Mouse (Mus musculus) left cerebral cortex, adult 11 months (tissue): ENCODE data around the gene Nrsn2.

Experiments used
- DNase-seq: peaks from one replicate; pipeline ENCODE4 v3.0.0; 2022; ENCODE audit warnings: low spot score

Nrsn2 gene

GRCm38 (mm10) chr2:152376345-152376741 is at the start of gene Nrsn2:
TSS of gene Nrsn2 (minus strand) at chr2:152376638.
- DNase-seq = no peak

DNA sequence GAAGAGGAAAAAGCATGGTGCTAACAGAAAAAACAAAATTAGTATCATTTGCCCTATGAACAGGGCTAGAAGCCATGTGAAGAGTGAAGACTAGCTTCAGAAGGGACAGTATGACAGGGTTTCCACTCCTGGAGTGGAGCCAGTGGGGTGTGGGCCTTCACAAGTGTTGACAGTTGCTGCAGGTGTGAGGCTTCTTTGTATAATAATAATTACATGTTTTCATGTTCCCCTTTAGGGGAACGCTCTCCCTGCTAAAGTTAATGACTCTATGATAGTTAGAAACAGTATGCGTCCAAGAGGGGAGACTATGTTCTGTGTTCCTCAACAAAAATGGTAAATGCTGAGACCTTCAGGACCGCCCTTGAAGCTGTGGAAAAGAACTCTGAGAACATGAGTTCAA is 39.3 kb upstream of the Nrsn2 start:
- no peak for DNase-seq

- no peak for DNase-seq
Measured at GRCm38 (mm10) chr2:152415287-152415686, 38.8 kb upstream of the Nrsn2 start, which contains the start of gene 6820408C15Rik. TSS of gene 6820408C15Rik (plus strand) at chr2:152415587.

GRCm38 (mm10) chr2:152414591-152415165 is 38.2 kb upstream of the Nrsn2 start, which contains the start of gene Zcchc3:
TSS of gene Zcchc3 (minus strand) at chr2:152415027.
- peak; percentile 81 for DNase-seq

DNA sequence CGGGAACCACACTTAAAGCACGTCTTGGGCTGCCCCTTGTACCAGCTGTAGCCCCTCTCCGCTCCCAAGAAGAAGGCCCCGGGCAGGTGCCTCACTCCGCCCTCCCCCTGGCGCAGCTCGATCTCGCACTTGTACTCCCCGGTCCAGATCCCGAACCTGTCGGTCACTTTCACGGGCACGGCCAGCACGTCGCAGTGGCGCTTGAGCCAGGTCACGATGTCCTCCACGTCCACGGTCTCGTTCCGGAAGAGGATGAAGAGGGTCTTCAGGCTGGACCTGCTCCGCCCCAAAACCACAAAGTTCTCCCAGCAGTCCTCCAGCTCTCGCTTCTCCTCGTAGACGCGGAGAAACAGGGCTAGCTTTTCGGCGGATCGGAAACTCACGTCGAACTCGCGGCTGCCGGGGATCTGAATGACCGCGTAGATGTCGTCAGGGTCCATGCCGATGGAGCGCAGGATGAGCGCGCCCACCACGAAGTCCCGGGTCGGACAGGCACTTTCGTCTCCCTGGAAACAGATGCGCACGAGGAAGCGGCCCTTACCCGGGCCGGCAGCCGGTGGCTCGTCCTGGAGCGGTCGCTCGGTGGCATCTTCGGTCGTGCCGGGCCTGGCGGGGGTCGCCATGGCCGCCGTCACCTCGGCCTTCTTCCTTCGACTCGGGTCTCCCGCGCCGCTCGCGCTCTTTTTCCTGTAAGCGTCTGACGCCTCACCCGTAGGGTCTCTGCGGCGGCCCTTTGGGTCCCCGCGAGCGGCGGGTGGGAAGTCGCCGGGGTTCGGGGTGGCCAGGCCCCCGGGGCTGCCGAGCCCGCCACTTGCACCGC is 37.5 kb upstream of the Nrsn2 start:
- no peak for DNase-seq

DNA sequence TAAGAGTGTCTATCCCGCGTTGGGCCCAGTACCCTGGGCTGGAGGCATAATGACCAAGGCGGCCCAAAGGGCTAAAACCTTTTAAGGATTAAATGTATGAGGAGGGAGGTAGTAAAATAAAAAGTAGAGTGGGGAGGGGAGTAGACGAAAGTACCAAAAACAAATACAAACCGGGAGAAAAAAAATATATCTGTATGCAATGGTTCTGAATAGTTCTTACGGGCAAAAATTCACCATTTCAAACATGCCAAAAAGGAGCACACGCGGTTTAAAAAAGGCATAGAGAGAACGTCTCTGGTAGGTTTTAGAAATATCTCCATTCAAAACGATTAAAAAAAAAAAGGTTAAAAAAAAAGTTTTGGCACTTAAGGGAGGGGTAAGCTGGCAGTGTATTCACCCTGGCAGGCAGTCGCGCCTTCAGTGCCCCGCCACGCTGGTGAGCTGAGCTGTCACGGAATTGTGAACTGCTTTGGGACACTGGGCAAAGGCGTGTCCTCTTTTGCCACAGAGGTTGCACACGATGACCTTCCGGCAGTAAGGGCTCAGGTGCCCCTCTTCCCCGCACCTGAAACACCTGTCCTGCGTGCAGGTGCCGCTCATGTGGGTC is 36.8 kb upstream of the Nrsn2 start:
- DNase-seq = no peak

- no peak for DNase-seq
Measured at GRCm38 (mm10) chr2:152412526-152413157, 36.2 kb upstream of the Nrsn2 start.

DNA sequence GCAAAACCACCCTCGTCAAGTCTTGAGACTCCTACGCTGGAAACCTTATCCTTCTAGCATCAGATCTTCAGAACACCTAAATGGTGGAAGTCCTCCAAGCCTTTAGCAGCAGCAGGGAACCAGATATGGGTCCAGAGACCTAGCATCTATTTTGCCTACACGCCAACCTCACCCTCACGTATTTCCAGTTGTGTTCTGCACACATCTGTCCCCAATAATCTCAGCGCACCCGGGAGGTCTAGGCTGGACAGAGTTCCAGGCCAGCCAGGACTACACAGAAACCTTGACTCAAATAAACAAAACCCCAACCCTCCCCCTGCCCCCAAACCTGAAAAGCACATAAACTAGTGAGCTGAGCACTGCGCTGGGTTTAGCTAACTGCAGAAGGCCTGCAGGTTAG is 35.0 kb upstream of the Nrsn2 start:
- DNase-seq = no peak

GRCm38 (mm10) chr2:152410971-152411371 is 34.5 kb upstream of the Nrsn2 start:
- no peak for DNase-seq

GRCm38 (mm10) chr2:152409781-152410180 is 33.3 kb upstream of the Nrsn2 start:
- no peak for DNase-seq

GRCm38 (mm10) chr2:152406126-152406525 is 29.7 kb upstream of the Nrsn2 start:
- peak; percentile 94 for DNase-seq

DNA sequence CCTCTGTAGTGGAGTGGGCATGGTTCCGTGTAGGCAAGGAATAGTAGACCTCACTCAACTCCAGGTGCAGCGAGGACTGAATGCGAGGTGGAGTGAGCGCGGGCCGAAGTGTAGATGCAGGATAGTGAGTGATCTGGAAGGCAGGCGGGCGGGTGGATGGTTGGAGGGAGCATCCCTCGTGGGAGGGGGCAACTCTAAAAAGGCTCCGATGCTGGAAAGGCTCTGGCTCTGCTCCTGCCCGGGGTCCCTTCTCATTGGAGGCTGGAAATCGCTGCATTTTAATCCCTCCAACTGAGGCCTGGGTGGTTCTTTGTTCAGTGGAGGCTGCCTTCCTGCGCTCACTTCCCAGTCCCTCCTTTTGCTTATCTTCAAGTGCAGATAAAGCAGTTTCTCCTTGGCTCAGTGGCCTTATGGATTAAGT is 22.7 kb upstream of the Nrsn2 start:
- no peak for DNase-seq

DNA sequence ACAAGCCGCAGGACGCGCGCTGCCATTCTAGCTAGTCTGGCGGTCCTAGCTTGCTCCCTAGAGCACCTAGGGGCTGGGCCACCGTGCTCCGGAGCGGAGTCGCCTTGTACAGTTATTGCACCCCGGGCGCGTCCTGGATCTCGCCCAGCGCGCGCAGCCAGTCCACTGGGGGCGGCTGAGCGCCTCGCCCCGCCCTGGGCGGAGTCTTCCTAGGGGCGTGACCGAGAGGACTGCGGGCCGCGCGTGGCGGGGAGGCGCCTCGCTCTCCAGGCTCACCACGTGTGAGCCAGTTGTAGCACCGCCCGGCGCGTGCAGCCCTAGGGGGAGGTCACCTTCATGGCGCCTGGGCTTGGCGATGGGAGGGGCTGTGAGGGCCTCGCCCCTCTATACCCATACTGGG is 22.3 kb upstream of the Nrsn2 start:
- DNase-seq = peak; percentile 90

GRCm38 (mm10) chr2:152397680-152398435 is 21.4 kb upstream of the Nrsn2 start, which contains the start of gene Sox12:
TSS of gene Sox12 (minus strand) at chr2:152398063.
- peak; percentile 92 for DNase-seq

DNA sequence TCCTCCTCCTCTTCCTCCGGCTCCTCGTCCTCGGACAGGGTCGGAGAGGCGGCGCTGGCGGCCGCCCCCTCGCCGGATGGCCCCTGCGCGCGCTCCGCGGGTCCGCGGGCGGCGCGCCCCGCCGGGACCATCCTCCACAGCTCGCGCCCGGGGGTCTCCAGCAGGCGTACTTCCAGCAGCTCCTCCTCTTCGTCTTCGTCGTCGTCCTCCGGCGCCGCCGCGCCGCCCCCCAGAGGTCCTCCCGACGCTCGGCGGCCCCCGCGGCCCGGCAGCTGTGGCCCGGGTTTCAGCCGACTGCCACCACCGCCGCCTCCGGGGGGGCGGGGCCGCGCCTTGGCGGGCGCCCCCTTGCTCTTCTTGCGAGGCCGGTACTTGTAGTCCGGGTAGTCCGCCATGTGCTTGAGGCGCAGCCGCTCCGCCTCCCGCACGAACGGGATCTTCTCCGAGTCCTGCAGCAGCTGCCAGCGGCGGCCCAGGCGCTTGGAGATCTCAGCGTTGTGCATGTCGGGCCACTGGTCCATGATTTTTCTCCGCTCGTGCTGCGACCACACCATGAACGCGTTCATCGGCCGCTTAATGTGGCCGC is 20.7 kb upstream of the Nrsn2 start:
- DNase-seq = peak; percentile 82

DNA sequence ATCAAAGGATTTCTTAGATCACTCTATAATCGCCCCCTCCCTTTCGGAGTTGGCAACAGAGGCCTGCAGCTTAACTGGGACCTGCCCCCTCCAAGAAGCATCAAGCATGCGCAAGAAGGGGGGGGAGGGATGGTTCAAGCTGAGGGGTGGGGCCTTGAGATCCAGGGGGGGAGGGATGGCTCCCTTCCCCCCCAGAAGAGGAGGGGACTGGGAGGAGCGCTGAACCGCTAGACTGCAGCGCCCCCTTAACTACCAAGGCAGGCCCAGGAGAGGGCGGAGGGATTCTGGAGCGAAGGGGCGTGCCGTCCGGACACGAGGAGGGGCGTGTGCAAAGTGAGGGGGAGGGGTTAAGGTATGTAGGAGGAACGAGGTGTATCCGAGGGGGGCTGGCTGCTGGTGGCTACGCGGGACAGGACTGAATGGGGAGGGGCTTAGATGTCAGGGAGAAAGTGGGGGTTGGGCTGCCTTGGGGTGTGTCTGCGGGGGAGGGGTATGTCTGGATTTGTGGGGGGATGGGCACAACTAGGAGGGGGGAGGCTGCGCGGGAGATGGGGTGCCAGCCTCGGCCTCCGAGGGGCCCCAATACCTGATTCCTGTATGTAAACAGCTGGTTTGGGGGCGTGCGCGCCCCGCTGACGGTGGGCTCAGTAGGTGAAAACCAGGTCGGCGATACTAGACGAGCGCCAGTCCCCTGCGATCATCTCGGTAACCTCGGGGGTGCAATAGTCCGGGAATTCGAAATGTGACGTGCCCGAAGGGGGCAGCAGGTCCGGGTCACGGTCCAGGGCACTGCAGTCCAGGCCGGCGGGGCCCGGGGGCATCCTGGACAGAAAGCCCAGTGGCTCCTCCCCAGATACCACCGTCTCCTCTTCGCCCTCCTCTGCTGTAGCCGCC is 19.9 kb upstream of the Nrsn2 start:
- DNase-seq = peak; percentile 89

DNA sequence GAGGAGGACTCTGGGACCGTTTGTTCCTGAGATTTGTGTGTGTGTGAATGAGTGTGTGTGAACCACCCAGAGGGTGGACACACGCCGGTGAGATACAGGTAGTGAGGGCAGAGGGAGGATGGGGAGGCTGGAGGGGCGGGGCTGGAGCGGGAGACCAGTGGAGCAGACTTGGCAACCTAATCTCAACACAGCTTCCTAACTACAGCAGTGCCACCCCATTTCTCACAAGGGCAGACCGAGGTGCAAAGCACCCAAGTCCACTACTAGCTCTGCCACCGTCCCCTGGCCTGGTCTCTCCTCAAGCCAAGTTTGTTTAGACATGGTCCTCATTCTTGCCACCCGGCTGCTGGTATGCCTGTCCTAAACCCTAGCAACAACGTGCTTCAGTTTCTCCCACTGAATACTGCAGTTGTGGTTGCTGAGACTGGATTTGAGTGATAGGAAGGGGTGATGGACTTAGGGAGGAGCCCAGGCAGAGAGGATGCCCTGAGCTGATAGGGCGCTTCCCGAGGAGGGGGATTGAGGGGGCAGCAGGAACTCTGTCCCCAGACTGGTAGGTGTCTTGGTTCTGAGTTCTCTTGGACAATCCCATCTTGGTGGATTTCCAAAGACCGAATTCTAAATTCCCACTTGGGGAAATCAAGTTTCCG is 19.0 kb upstream of the Nrsn2 start:
- no peak for DNase-seq

GRCm38 (mm10) chr2:152393225-152394017 is 17.0 kb upstream of the Nrsn2 start:
- no peak for DNase-seq

DNA sequence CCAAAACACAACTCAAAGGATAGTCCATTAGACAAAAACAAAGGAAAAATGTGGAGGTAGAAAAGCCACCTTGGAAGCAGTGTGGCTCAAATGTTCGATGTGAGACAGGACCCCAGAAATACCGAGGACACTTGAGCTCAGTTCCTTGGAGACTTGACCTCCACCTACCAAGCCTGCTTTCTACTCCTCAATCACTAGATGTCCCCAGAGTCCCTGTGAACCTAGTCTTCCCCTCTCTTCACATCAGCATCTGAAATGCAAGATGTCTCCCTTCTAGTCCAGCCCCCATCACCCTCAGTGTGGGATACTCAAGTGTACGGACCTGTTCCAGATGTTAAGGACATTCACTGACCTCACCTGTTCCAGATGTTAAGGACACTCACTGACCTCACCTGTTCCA is 16.3 kb upstream of the Nrsn2 start:
- no peak for DNase-seq
